Mouse (Mus musculus): ENCODE data around the gene Sema5b. TPM values are rescaled to one million over a fixed set of nuclear protein-coding genes. Genes with fewer than 3 reads are reported as not detected.

Gene Sema5b
- polyA plus RNA-seq, 1 experiment = not detected

DNA sequence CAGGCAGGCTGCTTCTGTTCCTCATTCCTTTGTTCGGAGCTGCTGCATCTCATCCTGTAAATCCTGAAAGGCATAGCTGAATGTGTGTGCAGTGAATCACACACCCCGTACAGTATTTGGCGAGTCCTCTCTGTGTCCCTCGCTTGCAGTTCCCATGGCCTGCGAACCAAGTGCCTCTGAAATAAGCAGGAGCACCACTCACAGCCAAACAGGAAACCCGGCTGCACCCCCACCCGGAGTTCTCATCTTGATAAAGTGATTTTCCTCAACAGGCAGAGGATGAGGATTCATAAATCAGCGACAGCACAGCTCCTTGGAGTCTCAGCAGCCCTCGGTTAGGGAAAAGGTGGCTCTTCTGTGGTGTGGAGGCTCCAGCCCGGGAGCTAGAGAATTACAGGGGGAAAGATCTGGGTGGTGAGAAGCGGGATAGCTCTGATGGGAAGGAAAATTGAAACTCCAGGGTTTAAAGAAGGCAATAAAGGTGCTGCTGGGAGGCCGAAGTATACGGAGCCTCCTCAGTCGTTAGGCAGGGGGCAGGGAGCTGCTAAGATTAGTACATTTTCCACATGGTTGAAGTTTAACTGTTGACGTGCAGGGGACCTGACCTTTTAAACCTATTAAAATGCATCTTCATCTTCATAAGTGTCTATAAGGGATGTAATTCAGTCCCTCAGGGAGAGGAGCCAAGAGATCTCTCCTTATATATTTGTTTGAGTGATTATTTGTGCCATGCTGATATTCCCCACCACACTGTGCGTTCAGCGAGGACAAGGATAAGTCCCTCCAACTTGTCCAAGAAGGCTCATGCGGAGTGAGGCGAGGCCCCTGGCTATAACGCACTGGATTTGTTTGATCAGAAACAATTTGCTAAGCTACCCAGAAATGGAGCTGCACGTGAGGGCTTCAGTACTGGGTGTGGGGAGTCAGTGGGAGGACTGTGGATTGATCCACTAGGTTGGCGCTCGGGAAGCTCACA is 22.7 kb upstream of the Sema5b start:
- H3K4me3 ChIP-seq (ENCODE audit: insufficient read depth, low read depth, low read length) = no peak overlapping the region
- no peaks in the 10 kb centered on the region for H3K4me1 ChIP-seq (ENCODE audit: control insufficient read depth, insufficient read depth, low read length)
- WGBS = 75% methylated on average over 23 of the region's 23 CpGs
- no peak overlapping the region for H3K27ac ChIP-seq (ENCODE audit: insufficient read depth, low read depth, low read length)
- TF ChIP-seq CTCF (IDR thresholded peaks at IDR 0.05; ENCODE audit: insufficient read depth, low read depth, low read length) (no peak), POLR2A (IDR thresholded peaks at IDR 0.05; ENCODE audit: insufficient read depth, low read depth, low read length) (no peak)

DNA sequence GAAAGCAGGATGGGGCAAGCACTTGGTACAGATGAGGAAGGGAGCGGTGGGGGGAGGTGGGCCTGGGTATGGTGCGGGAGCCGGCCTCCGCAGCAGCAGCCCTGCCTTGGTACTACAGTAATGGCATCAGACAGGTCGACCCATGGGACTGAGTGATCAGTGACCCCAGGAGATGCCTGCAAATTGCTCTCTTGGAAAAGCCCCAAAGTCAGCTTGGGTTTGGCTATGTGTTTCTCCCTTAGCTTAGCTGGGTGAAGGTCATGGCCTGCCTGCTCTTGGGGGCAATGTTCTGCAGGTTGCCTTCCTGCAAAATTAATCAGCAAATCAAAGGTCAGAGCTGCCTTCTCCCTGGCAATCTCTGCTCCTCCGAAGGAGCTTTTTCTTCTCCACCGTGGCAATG is 21.7 kb upstream of the Sema5b start:
- H3K27ac ChIP-seq (ENCODE audit: insufficient read depth, low read depth, low read length) = no peak overlapping the region
- 79% methylated on average over 7 of the region's 7 CpGs for WGBS

DNA sequence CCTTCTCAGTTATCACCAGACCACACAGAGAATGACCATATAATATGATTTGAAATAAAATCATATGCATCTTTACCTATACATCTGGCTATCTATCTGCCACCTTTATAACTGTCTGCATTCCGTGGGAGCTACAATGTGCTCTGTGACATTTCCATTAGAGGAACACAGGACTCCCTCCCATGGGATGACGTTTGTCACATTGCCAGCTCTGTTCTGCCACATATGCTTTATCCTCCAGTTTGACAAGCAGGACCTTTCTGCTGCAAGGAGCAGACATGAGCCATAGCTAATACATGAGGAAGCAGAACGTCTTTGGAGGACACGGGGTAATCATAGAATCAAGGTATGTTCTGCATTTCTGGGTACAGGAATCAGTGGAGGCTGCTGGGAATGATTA is 16.7 kb upstream of the Sema5b start:
- no peak overlapping the region for H3K27ac ChIP-seq (ENCODE audit: insufficient read depth, low read depth, low read length)
- 91% methylated on average over 4 of the region's 4 CpGs for WGBS
- H3K4me1 ChIP-seq (ENCODE audit: control insufficient read depth, insufficient read depth, low read length) = peaks cover 2% of the 10 kb centered on the region; the same call in 1 of the 2 replicates
- no peak overlapping the region for H3K4me3 ChIP-seq (ENCODE audit: insufficient read depth, low read depth, low read length)
- TF ChIP-seq POLR2A (IDR thresholded peaks at IDR 0.05; ENCODE audit: insufficient read depth, low read depth, low read length) (no peak), CTCF (IDR thresholded peaks at IDR 0.05; ENCODE audit: insufficient read depth, low read depth, low read length) (no peak)

More for the DNA sequence above, 21.7 kb upstream of the Sema5b start:
- no peaks in the 10 kb centered on the region for H3K4me1 ChIP-seq (ENCODE audit: control insufficient read depth, insufficient read depth, low read length)
- TF ChIP-seq CTCF (IDR thresholded peaks at IDR 0.05; ENCODE audit: insufficient read depth, low read depth, low read length) = no peak
- no peak for TF ChIP-seq POLR2A (IDR thresholded peaks at IDR 0.05; ENCODE audit: insufficient read depth, low read depth, low read length)
- no peak overlapping the region for H3K4me3 ChIP-seq (ENCODE audit: insufficient read depth, low read depth, low read length)

DNA sequence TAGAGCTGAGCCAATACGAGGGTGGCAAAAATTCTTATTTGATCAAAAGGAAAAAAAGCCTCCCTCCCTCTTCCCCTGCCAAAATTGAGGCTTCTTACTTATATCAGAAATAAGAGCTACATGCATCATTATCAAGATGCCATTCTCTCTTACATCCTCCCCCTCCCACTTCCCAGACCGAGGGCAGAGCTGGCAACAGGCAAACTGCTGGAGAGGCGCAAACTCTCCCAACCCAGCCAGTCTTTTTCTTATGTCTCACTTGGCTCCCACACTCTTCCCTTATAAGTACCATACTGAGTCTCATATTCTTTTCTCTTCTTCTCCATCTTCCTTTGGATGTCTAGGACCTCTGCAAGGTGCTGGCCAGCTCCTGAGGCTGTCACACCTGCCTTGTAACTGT is 6.3 kb upstream of the Sema5b start:
- Histone ChIP-seq H3K27ac (ENCODE audit: insufficient read depth, low read depth, low read length) (no peak overlapping the region), H3K4me1 (ENCODE audit: control insufficient read depth, insufficient read depth, low read length) (peaks cover 4% of the 10 kb centered on the region; the same call in 1 of the 2 replicates)
- 73% methylated on average over 3 of the region's 3 CpGs for WGBS

DNA sequence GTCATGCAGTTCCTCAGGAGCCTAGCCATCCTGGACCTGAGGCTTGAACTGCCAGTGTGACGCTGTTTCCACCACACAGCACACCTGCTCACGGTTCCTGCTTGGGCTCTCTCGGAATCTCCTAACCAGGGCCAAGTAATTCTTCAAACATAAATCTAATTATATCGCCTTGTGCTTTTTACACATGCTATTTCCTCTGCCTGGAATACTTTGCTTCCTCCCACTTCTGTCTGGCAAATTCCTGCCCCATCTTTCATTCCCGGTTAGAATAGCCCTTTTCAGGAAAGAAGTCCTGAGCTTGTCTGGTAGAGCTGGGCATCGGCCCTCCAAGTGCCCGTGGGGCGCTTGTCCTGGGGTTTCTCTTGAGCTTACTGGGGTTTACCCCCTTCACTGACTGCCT is 3.3 kb upstream of the Sema5b start:
- TF ChIP-seq POLR2A (IDR thresholded peaks at IDR 0.05; ENCODE audit: insufficient read depth, low read depth, low read length) (no peak), CTCF (IDR thresholded peaks at IDR 0.05; ENCODE audit: insufficient read depth, low read depth, low read length) (no peak)
- no peak overlapping the region for H3K4me3 ChIP-seq (ENCODE audit: insufficient read depth, low read depth, low read length)
- 78% methylated on average over 8 of the region's 8 CpGs for WGBS
- no peak overlapping the region for H3K27ac ChIP-seq (ENCODE audit: insufficient read depth, low read depth, low read length)
- peaks cover 23% of the 10 kb centered on the region for H3K4me1 ChIP-seq (ENCODE audit: control insufficient read depth, insufficient read depth, low read length)

More for the DNA sequence above, 6.3 kb upstream of the Sema5b start:
- TF ChIP-seq CTCF (IDR thresholded peaks at IDR 0.05; ENCODE audit: insufficient read depth, low read depth, low read length) = no peak
- TF ChIP-seq POLR2A (IDR thresholded peaks at IDR 0.05; ENCODE audit: insufficient read depth, low read depth, low read length) = no peak
- H3K4me3 ChIP-seq (ENCODE audit: insufficient read depth, low read depth, low read length) = no peak overlapping the region

DNA sequence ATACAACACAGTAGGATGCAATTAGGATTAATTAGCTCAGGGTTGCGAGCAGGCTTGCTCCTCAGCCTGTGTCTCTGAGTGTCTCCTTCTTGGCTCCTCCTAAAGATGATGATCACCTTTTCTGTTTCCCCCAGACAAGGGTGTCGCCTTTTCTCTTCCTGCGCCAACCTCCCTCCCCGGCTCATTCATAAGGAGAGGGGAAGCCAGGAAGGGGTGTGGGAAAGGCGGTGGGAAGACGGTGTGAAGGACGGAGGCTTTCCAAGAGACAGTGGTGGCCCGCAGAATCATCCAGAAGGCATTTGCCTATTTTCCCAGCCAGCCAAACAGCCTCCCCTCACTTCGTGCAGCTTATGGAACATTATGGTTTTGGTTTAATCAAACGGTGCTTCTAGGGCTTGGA is 1.9 kb upstream of the Sema5b start:
- WGBS = 41% methylated on average over 10 of the region's 10 CpGs

DNA sequence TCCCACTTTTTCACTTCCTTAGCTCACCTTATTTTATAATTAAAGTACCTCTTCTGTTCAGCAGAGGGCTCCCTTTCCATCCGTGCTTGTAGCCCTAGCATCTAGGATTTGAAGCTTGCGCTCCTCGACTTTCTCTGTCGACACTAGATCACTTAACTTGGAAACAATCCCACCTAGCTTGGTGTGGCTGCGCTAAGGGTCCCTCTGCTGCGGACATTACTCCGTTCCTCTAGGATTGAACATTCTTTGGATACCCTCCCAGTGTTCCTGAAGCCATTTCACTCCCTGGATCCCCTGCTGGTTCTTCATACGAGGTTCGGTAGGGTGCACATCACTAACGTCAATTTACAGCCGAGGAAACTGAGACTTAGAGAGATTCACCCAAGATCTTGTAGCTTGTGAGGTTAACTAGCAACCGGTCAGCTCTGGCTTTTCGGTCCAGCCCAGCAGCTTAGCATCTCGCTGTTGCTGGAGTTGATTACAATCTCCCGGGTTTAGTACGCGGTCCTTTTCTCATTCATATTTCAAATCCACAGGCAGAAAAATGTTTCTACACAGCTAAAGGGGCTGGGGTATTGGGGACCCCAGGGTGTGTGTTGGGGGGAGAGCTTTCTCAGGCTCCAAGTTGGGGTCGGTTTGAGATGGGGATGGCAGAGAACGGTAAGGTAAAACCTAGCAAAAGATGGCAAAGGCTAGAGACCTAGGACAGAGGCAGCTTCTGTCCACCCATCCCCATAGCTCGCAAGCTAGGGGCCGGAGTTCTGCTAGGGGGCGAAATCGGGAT is 420 bp upstream of the Sema5b start:
- under 1% methylated on average over 23 of the region's 23 CpGs for WGBS
- TF ChIP-seq POLR2A (IDR thresholded peaks at IDR 0.05; ENCODE audit: insufficient read depth, low read depth, low read length) (no peak), CTCF (IDR thresholded peaks at IDR 0.05; ENCODE audit: insufficient read depth, low read depth, low read length) (no peak)
- peak overlapping the region; percentile 70 for H3K4me3 ChIP-seq (ENCODE audit: insufficient read depth, low read depth, low read length)
- peaks cover 27% of the 10 kb centered on the region for H3K4me1 ChIP-seq (ENCODE audit: control insufficient read depth, insufficient read depth, low read length)
- H3K27ac ChIP-seq (ENCODE audit: insufficient read depth, low read depth, low read length) = no peak overlapping the region

More for the DNA sequence above, 1.9 kb upstream of the Sema5b start:
- TF ChIP-seq POLR2A (IDR thresholded peaks at IDR 0.05; ENCODE audit: insufficient read depth, low read depth, low read length) = no peak
- no peak for TF ChIP-seq CTCF (IDR thresholded peaks at IDR 0.05; ENCODE audit: insufficient read depth, low read depth, low read length)
- Histone ChIP-seq H3K27ac (ENCODE audit: insufficient read depth, low read depth, low read length) (no peak overlapping the region), H3K4me3 (ENCODE audit: insufficient read depth, low read depth, low read length) (no peak overlapping the region), H3K4me1 (ENCODE audit: control insufficient read depth, insufficient read depth, low read length) (peaks cover 27% of the 10 kb centered on the region)

DNA sequence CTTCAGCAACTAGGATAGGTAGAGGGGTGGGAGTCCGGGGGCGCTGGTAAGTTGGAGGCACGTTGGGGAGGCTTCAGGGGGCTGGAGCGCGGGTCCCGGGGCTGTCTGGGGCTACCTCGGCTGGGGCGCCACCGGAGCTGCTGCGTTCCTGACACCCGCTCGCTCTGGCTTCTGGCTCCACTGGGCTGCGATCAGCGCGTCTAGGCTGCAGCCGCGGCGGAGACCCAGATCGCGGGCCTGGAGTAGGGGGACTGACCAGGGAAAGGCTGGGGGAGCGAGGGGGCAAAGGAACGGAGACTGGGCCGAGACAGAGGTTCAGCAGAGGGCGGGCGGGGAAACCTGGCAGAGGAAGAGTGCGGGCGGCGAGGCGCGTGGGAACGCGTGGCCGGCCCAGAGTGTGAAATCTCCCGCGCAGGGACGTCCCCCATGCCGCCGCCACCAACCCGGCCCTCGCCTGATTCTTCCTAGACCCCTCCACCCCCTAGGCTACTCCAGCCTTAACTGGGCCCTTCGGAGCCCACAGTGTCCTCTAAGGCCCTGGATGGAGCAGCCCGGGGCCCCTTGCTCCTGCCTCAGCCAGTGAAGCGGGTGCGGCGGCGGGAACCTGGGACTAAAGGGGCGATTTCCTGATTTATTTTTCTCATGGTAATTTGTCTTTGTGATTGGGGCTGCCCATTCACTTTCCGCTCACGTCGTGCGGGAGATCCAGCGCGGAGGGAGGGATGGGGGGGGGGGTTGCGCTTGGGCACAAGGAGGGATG is 896 bp downstream of the Sema5b start:
- Histone ChIP-seq H3K4me1 (ENCODE audit: control insufficient read depth, insufficient read depth, low read length) (peaks cover 27% of the 10 kb centered on the region), H3K27ac (ENCODE audit: insufficient read depth, low read depth, low read length) (no peak overlapping the region), H3K4me3 (ENCODE audit: insufficient read depth, low read depth, low read length) (peak overlapping the region; percentile 70)
- TF ChIP-seq POLR2A (IDR thresholded peaks at IDR 0.05; ENCODE audit: insufficient read depth, low read depth, low read length) (no peak), CTCF (IDR thresholded peaks at IDR 0.05; ENCODE audit: insufficient read depth, low read depth, low read length) (no peak)
- WGBS = 1% methylated on average over 48 of the region's 54 CpGs
